Mouse (Mus musculus) midbrain, postnatal 0 days (tissue): ENCODE measurements around the gene Ube2d1. TPM values are rescaled to one million over a fixed set of nuclear protein-coding genes. Genes with fewer than 3 reads are reported as not detected.

ENCODE experiments used
- ATAC-seq: fragments of 200-750 bp; cut with Nextera tagmentation; 2 replicates; pipeline ENCODE4 v1.8.0; 2017; ENCODE audit warnings: moderate number of reproducible peaks, mild to moderate bottlenecking, moderate TSS enrichment, moderate library complexity; ENCODE audit not compliant: low FRiP score
- DNase-seq: peaks from one replicate; pipeline ENCODE4 v3.0.0-alpha.2; 2015; ENCODE audit warnings: low spot score
- H3K27ac ChIP-seq: fragments of 300-500 bp; sonication (generic); 2 replicates; pipeline ENCODE4 v1.5.1; 2014; ENCODE audit warnings: low read depth, mild to moderate bottlenecking, low read length, mixed read lengths
- H3K27me3 ChIP-seq: fragments of 300-500 bp; sonication (generic); 2 replicates; pipeline ENCODE4 v1.6.1; 2014; ENCODE audit warnings: low read length, control low read depth, mixed read lengths; ENCODE audit not compliant: insufficient read depth
- H3K36me3 ChIP-seq: fragments of 300-500 bp; sonication (generic); 2 replicates; pipeline ENCODE4 v1.6.1; 2014; ENCODE audit warnings: low read length, control low read depth, mixed read lengths; ENCODE audit not compliant: insufficient read depth
- H3K4me1 ChIP-seq: fragments of 300-500 bp; sonication (generic); 2 replicates; pipeline ENCODE4 v1.6.1; 2014; ENCODE audit warnings: mild to moderate bottlenecking, control low read depth, antibody characterized with exemption, low read length, mixed read lengths; ENCODE audit not compliant: insufficient read depth
- H3K4me2 ChIP-seq: fragments of 300-500 bp; sonication (generic); 2 replicates; pipeline ENCODE4 v1.6.1; 2014; ENCODE audit warnings: low read depth, mild to moderate bottlenecking, low read length, mixed read lengths; ENCODE audit not compliant: poor library complexity, severe bottlenecking
- H3K4me3 ChIP-seq: fragments of 300-500 bp; sonication (generic); 2 replicates; pipeline ENCODE4 v1.5.1; 2014; ENCODE audit warnings: low read depth, mild to moderate bottlenecking, low read length, moderate library complexity
- H3K9ac ChIP-seq: fragments of 300-500 bp; sonication (generic); replicated peaks from 2 replicates; pipeline ENCODE4 v1.6.1; 2014; ENCODE audit warnings: mild to moderate bottlenecking, low read length, moderate library complexity, mixed read lengths; ENCODE audit not compliant: poor library complexity, severe bottlenecking
- H3K9me3 ChIP-seq: fragments of 300-500 bp; sonication (generic); 2 replicates; pipeline ENCODE4 v1.6.1; 2016; ENCODE audit warnings: low read length, control low read depth
- CTCF ChIP-seq: IDR thresholded peaks from 2 replicates; pipeline ENCODE4 v1.5.1; 2016; ENCODE audit warnings: antibody characterized with exemption, mild to moderate bottlenecking
- WGBS: fragments of 180-500 bp; shearing (Covaris S2); extraction: QIAGEN DNeasy Blood & Tissue Kit; methylation state at CpG from one replicate; pipeline ENCODE4 v1.1.7; 2014; 5-methylcytosine and 5-hydroxymethylcytosine counted together
- polyA plus RNA-seq: library from polyadenylated mRNA; unstranded; fragments of >200 nt; fragmentation: Nextera tagmentation; extraction: Ambion mirVana; gene quantifications from 2 replicates; pipeline ENCODE4 v1.2.1, GENCODE M21; 2015
- total RNA-seq: library from RNA; depleted of rRNA; stranded (reverse); fragments of >200 nt; gene quantifications from 2 replicates; pipeline ENCODE4 v1.2.3, GENCODE M21; 2014

Gene Ube2d1
- total and polyA plus RNA-seq, 2 experiments from 2014 or later, result 100 to 179 TPM

DNA sequence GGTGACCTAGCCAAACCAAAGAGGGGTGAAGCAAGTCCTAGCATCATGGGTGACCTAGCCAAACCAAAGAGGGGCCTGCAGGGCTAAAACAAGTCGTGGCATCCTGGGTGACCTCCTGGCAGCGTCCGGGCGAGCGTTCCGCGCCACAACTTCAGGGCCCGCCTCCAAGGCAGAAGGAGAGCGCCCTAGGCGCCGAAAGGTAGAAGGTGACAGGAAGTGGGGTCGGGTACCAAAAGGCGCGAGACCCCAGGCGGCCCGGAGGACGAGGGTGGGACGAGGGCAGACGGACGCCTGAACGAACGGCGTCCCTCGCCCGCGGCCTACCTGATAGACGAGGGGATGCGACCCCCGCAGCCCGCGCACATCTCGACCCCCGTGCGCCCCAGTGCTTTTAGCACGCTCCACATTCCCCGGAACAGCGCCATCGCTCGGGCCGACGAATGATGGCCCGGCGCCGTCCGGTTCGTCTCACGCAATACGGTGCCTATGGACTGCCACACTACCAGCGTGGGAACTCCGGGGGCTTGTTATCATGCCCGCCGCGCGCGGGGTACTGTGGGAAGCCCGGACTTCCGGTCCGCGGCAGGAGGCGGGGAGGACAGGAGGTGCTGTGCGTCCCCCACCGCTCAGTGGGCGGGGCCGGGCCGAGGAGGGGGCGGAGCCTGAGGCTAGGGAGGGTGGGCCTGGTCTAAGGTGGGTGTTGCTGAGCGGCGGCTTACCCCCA, 47.4 kb downstream of the Ube2d1 start:
- Histone ChIP-seq H3K4me1 (no peaks in the 10 kb centered on the region), H3K27ac (peak overlapping the region; percentile 68), H3K9me3 (no peaks in the 10 kb centered on the region), H3K27me3 (no peaks in the 10 kb centered on the region), H3K9ac (peak overlapping the region; percentile 85), H3K4me2 (peak overlapping the region; percentile 89), H3K36me3 (peaks cover 12% of the 10 kb centered on the region), H3K4me3 (peak overlapping the region; percentile 90)
- DNase-seq (peak; percentile 96), ATAC-seq (peak; percentile 99)
- peak; percentile 57 for TF ChIP-seq CTCF
- WGBS, result under 1% methylated on average over 66 of the region's 68 CpGs

GRCm38 (mm10) chr10:71234071-71234470, 51.0 kb downstream of the Ube2d1 start:
- Histone ChIP-seq H3K27ac (no peak overlapping the region), H3K9ac (no peak overlapping the region), H3K4me2 (no peak overlapping the region), H3K27me3 (no peaks in the 10 kb centered on the region), H3K4me3 (no peak overlapping the region), H3K9me3 (no peaks in the 10 kb centered on the region), H3K36me3 (peaks cover 22% of the 10 kb centered on the region), H3K4me1 (no peaks in the 10 kb centered on the region)
- DNase-seq (no peak), ATAC-seq (no peak)
- TF ChIP-seq CTCF, result no peak
- 95% methylated on average over 8 of the region's 8 CpGs for WGBS

DNA sequence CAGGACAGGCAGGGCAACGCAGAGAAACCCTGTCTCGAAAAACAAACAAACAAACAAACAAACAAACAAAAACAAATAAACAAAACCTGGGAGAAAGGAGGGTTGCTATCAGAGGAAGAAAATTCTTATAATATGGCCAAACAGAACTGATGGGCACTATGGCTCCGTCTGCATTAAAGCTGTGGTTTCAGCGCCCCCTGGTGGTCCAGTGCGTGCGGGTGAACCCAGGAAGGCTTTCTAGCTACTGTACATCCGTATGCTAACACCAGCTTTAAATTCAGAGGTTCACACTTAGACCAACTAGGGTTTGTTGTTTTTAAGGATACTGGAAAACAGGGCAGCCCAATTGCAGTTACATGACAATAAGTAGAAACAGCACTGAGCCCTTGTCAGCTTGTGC, 59.2 kb downstream of the Ube2d1 start:
- Histone ChIP-seq H3K4me2 (no peak overlapping the region), H3K27ac (no peak overlapping the region), H3K9me3 (no peaks in the 10 kb centered on the region), H3K36me3 (peaks cover 21% of the 10 kb centered on the region), H3K27me3 (no peaks in the 10 kb centered on the region), H3K4me1 (no peaks in the 10 kb centered on the region), H3K9ac (no peak overlapping the region), H3K4me3 (no peak overlapping the region)
- peak; percentile 80 for DNase-seq
- ATAC-seq, result no peak; the same call in 1 of the 2 replicates
- 37% methylated on average over 7 of the region's 7 CpGs for WGBS
- TF ChIP-seq CTCF, result peak; percentile 93

- TF ChIP-seq CTCF, result no peak
- DNase-seq (no peak), ATAC-seq (no peak)
- Histone ChIP-seq H3K9me3 (no peaks in the 10 kb centered on the region), H3K27me3 (no peaks in the 10 kb centered on the region), H3K4me3 (no peak overlapping the region), H3K36me3 (peaks cover 7% of the 10 kb centered on the region), H3K4me1 (no peaks in the 10 kb centered on the region), H3K4me2 (no peak overlapping the region), H3K27ac (no peak overlapping the region), H3K9ac (no peak overlapping the region)
- WGBS, result 36% methylated on average over 5 of the region's 5 CpGs
Observed at GRCm38 (mm10) chr10:71223101-71223500, 62.0 kb downstream of the Ube2d1 start.

GRCm38 (mm10) chr10:71222639-71223038, 62.4 kb downstream of the Ube2d1 start:
- ATAC-seq (no peak), DNase-seq (no peak)
- H3K36me3 ChIP-seq, result peaks cover 7% of the 10 kb centered on the region
- H3K9ac ChIP-seq, result no peak overlapping the region
- WGBS, result 65% methylated on average over 2 of the region's 2 CpGs
- H3K4me2 ChIP-seq, result no peak overlapping the region
- H3K4me1 ChIP-seq, result no peaks in the 10 kb centered on the region
- TF ChIP-seq CTCF, result no peak
- H3K4me3 ChIP-seq, result no peak overlapping the region
- H3K27ac ChIP-seq, result no peak overlapping the region
- no peaks in the 10 kb centered on the region for H3K9me3 ChIP-seq
- no peaks in the 10 kb centered on the region for H3K27me3 ChIP-seq

- 16% methylated on average over 8 of the region's 8 CpGs for WGBS
Observed at GRCm38 (mm10) chr10:71218228-71218892, 66.7 kb downstream of the Ube2d1 start.

More at GRCm38 (mm10) chr10:71218228-71218892, 66.7 kb downstream of the Ube2d1 start:
- peak; percentile 95 for TF ChIP-seq CTCF
- DNase-seq, result peak; percentile 88
- Histone ChIP-seq H3K4me1 (no peaks in the 10 kb centered on the region), H3K4me3 (no peak overlapping the region), H3K4me2 (no peak overlapping the region; the same call in 1 of the 2 replicates), H3K27ac (no peak overlapping the region), H3K36me3 (no peaks in the 10 kb centered on the region), H3K9ac (no peak overlapping the region), H3K9me3 (no peaks in the 10 kb centered on the region), H3K27me3 (no peaks in the 10 kb centered on the region)
- peak; percentile 66; the same call in 1 of the 2 replicates for ATAC-seq
